Mouse (Mus musculus) kidney, adult 9 months (tissue): ENCODE results near the gene Adat3.
"Not testable (repeated sequence)": the region's sequence is repeated elsewhere in the genome, so short reads cannot be mapped to it uniquely, and the experiment has no call there.

Experiments
- DNase-seq: peaks from one replicate; pipeline ENCODE4 v3.0.0; 2022

The Adat3 gene

GRCm38 (mm10) chr10:80611905-80612304 is 9.2 kb downstream of the Adat3 start:
- DNase-seq, result no peak

DNA sequence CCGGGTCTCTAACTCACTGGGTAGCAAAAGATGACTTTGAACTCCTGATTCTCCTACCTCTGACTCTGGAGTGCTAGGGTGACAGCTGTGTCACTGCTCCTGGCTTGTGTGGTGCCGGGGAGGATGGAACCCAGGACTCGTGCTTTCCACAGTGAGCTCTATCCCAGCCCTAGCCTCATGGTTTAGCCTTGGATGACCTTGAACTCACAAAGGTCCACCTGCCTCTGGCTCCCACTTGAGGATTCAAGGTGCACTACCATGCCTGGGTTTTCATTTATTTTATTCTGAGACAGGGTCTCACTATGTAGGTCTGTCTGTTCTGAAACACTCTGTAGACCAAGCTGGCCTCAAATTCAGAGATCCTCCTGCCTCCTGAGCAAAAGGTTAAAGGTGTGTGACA is 11.1 kb downstream of the Adat3 start:
- no peak for DNase-seq

- DNase-seq, result peak; percentile 40
These were observed 11.7 kb downstream of the Adat3 start for GRCm38 (mm10) chr10:80614351-80614750.

- DNase-seq, result peak; percentile 69
These were observed 15.5 kb downstream of the Adat3 start for GRCm38 (mm10) chr10:80618181-80618580.

DNA sequence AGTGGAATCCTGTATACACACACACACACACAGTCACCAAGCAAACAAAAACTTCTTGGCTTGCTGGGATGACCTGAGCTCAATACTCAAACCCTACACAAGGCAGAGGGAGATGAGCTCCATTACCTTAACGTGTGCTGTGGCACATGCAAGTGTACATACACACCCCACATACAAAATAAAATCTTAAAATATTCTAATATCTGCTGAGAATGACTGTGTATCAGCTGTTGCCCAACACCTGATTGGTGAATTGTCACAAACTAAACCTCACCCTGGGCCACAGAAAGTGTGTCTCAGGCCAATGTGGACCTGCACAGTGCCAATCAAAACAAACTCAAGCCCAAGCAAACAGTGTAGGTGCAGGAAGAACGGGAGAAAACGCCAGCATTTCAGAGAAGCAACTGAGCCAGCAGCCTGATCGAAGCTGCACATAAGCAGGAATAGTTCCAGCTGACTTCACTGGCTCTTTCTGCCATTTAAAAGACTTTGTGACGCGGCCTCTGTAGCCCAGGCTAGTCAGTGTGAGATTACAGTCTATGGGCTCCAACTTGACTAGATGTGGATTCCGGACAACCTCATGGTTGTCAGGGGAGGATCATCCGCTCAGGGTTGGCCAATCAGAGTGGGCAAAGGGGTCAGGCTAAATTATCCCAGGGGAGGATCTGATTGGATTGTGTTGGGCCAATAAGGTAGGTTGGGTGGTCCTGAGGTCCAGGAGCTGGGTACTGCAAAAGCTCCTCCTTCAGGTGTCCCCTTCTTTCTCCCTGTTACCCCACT is 17.0 kb downstream of the Adat3 start:
- no peak for DNase-seq

DNA sequence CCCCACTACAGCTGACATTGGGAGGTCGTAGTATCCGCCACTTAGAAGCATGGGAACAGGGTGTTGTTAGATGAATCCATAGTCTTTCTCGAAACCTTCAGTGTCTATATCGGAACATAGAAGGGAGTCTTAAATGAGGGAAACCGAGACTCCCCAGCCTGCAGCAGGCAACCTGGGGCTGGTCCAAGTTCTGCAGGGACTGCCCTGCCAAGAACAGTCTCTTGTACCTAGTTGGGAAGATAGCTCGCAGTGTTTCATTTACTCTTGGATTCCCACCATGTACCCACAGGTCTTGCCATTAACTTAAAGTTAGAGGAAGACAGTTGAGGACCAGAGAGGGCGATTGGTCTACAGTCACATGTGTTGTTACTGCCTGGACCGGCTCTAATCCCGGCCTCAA is 17.7 kb downstream of the Adat3 start:
- DNase-seq, result no peak

DNA sequence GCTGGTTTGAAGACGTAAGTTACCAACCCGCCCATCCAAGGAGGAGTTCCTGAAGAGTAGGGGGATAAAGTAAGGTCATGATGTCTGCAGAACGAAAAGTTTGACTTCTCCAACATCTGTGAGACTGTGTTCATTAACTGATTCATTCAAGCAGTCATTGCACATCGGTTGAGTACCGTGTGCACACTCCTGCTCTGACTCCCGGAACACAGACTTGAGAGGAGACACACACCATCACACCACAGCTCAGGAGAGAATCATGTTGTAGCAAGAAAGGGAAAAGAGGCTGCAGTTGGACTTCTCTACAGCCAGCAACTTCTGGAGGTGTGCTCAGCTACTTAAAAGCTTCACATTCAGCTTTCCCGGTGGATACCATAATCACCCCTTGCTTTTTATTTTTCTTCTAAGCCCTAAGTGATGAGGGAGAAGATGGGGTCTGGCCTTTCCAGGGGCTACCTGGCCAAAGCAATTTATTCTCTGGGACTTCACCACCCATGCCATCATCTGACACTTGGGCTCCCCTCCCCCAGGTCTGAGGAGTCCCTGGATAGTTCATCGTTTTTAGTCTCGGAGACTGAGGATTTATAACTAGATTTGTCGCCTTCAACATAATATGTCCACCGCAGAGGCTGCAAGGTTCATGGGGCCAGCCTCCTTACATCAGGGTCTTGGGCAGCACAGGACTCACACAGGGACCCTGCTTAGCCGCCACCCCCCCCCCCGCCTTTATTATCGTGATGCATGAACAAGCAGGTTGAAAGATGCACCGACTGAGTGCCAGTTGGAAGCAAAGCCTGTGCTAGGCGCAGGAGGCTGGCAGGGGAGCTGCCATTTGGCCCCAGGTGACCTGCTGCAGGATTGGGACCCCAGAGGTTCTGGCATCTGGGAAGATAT is 18.4 kb downstream of the Adat3 start:
- DNase-seq, result no peak

DNA sequence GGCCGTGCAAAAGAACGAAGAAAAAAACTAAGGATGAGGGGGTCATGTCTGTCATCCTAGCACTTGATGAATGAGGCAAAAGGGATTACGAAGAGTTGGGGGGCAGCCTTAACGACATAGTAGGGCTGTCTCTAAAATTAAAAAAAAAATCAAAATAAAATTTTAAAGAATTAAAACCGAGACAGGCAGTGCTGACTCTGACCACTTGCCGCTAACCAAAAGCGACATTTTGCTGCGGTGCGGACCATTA is 18.9 kb downstream of the Adat3 start:
- no peak for DNase-seq

GRCm38 (mm10) chr10:80621940-80622660 is 19.4 kb downstream of the Adat3 start:
- DNase-seq, result peak; percentile 100

DNA sequence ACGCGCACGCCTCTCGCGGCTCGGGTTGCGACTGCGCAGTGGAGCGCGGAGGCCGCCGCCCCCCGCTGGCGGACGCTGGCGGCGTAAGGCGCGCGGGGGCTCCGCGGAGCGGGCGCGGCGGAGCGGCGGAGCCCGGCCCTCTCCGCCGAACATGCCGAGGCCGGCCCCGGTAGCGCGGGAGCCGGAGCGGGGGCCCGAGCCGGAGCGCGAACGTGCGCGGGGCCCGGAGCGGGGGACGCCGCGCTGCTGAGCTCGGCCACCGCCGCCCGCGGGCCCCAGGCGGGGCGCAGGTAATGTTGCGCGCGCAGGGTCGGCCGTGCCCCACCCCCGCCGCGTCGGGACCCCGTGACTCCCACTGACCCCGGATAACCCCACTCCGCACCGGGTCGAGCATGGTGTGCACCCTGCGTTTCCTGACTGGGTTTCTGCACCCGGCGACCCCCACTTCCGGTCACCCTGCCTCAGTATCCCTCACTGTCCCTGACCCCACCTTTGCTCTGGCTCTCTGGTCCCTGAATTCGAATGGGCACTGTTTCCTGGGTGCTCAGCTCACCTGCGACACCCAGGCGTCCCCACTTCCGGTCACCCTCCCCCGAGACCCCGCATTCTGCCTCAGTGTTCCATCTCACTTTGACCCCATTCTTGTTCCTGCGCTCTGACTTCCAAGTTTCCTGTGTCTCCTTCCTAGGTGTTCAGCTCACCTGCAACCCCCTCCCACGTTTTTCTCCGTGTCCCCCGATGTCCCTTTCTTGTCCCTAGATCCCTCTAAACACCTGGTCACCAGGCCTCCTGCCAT is 20.2 kb downstream of the Adat3 start, which contains the start of gene Csnk1g2:
TSS of gene Csnk1g2 (plus strand) at position 178 of the 796 bp plus-strand sequence.
- peak; percentile 68 for DNase-seq

DNA sequence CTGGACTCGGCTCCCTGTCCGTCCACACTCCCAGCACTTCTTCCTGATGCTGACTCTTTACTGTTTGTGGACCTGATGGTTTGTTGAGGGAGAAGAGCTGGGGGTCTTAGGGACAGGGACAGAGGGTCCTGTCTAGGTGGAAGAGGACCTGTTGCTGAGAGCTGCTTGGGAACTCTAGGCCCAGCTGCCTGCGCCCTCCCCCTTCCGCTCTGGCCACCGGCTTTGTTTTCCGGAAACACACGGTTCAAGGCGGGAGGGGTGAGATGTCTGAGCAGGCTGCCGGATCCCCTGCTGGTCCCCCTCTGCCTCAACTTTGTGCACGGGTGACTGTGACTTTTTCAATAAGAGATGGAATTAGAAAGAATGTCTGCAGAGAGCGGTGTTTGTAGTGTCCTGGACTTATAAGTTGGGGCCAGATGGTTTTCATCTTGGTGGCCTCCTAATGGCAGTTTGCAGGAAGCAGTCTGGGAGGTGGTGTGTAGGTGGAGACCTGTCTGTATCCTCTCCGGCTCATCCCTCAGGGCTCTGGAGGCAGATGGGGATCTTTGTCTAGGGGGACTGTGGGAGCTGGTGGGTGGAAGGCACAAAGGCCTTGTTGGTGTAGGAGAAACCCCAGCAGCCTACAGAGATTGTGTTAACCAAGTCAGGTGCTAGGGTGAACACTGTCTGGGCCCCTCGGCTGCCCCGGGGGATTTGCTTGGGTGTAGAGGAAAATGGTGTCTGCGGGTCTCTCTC is 20.9 kb downstream of the Adat3 start:
- peak; percentile 72 for DNase-seq

GRCm38 (mm10) chr10:80625764-80626163 is 23.1 kb downstream of the Adat3 start:
- DNase-seq, result no peak

DNA sequence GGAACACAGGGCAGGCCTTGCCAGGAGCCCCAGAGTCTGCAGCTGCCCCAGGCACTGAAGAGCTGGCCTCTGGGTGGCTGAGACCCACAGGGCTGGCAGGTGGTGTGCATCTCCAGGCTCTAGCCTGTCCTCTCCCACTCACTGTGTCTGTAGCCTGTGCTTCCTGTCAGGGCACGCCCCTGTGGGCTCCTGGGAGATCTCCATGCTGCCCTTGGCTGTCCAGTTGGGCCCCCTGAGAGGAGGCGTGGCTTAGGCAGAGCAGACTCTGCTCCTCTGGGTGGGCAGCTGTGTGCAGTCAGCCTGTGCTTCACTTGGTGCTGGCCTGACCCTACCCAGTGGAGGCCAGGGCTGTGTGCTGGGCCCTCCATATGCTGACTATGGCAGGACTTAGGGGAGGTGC is 25.0 kb downstream of the Adat3 start:
- DNase-seq, result no peak

GRCm38 (mm10) chr10:80628925-80629324 is 26.2 kb downstream of the Adat3 start:
- DNase-seq, result no peak

DNA sequence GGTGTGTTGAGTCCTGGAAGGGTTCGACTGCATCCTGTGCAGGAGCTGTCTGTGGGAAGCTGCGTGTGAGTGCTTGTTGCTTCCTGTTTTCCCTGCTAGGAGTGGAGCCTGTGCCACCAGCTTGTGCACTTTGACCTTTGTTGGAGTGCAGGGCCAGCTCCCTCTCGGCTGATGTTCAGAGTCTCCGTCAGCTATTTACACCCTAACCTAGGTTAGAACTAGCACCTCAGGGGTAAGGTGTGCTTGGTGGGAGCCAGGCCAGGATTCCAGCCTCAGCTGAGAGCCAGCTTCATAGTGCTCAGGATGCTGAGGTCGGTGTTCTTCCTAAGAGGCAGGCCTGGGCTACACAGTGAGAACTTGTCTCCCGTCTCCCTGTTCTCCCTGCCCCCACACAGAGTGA is 32.7 kb downstream of the Adat3 start:
- DNase-seq, result peak; percentile 80

- DNase-seq, result peak; percentile 13
These were observed 44.3 kb downstream of the Adat3 start for GRCm38 (mm10) chr10:80646936-80647335.

- DNase-seq, result not testable (repeated sequence)
These were observed 47.2 kb downstream of the Adat3 start for GRCm38 (mm10) chr10:80649910-80650309.

- no peak for DNase-seq
These were observed 47.7 kb downstream of the Adat3 start for GRCm38 (mm10) chr10:80650392-80650791.

DNA sequence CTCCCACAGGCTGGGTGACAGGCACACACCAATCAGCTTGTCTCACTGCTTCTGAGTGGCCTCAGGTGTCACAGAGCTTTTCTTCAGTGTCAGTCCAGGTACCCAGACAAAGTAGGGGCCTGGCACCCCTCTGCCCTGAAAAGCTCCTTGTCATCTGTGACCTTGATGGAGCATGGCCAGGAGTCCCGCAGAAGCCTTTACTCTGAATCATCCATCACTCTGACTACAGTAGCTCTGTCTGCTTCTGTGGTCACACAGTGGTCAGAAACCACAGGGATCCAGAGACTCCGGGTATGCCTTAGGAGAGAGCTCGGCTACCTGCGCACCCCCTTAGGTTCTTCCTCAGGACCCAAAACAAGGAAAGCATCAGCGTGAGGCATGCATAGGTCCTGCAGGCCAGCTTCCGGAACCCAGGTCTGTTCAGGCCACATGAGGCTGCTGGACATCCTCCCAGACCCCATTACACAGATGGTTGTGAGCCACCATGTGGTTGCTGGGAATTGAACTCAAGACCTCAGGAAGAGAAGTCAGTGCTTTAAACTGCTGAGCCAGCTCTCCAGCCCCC is 50.6 kb downstream of the Adat3 start:
- DNase-seq, result no peak

DNA sequence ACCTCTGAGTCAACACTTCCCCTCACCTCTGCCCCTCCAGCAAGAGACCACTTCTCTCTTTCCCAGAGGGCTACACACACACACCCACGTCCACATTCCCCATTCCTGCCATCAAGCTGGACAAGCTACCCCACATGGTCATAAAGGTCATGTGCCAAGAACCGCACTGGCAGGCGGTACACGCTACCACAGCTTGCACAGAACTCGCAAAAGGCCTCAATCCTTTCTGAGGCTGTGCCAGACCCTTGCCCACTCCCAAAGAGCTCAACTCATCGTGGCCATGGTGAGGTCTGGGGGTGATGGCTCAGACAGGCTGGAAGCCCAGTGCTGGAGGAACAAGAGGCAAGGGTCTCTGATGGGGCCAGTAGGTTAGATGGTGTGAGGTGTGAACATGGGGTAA is 52.2 kb downstream of the Adat3 start:
- DNase-seq, result no peak

- DNase-seq, result no peak
These were observed 52.9 kb downstream of the Adat3 start for GRCm38 (mm10) chr10:80655406-80656129.
